Mouse (Mus musculus) lung, postnatal 0 days (tissue): ENCODE measurements at regions not wholly inside any gene's neighbourhood (a gene's known extent, or its start where the extent isn't known, plus 50 kb on each side); places are given as distances from the start of the nearest gene placed in this dataset.

Source experiments
- CTCF ChIP-seq: IDR thresholded peaks from 2 replicates; pipeline ENCODE4 v1.5.1; 2016; ENCODE audit warnings: antibody characterized with exemption, mild to moderate bottlenecking
- EP300 ChIP-seq: IDR thresholded peaks from 2 replicates; pipeline ENCODE4 v1.6.1; 2016; ENCODE audit warnings: antibody characterized with exemption, mild to moderate bottlenecking, control low read depth

DNA sequence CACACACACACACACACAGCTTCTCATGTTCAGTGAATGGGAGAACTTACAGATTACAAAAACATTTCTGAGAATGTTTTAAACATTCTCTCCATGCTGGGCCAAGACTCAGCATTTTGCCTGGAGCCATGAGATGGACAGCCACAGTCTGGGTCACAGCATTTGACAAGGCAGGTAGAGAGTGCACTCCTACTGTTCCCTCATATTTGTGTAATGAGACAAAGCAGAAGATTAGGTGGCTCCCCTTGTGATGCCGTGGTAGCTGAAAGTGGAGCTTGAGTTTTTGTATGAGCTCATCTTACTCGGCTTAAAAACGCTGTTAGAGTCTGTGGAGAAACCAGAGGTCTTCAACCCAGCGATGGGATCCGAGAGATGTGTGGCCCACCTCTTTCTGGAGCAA lies 65.3 kb upstream of the Dlg1 start:
- TF ChIP-seq CTCF (no peak), EP300 (no peak)
